Mouse (Mus musculus): ENCODE measurements around the gene Kit. TPM values are rescaled to one million over a fixed set of nuclear protein-coding genes. Genes with fewer than 3 reads are reported as not detected.

The Kit gene
- total RNA-seq, 2 experiments from 2014 or later: 43.9 to 47.4 TPM

DNA sequence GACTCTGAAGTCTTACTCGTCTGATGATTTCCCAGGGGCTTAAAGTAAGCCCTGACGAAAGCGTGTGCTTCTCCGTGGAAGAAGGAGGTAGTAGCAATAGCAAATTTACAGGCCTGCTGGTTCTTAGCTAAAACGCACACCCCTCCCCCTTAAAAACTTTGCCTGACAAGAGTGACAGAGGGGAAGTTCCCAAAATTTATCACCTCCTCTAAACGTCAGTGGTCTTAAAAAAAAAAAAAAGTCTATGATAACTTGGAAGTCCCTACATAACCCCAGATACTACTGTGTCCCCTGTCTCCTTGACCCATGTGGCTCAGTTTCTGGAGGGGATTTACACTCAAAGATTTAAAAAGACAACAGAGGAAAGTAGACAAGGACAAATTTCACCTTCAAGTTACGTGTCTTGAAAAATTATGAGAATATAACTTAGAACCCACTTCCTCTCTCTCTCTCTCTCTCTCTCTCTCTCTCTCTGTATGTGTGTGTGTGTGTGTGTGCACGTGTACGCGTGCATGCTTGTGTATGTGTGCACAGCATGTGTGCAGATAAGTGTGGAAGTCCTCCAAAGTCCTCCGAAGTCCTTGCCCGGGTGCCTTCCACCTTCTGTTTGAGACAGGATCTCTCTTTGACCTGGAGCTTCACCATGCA lies 120.6 kb downstream of the Kit start:
- intact Hi-C loops (cut with DNase I): no loop called here
- DNase-seq (ENCODE audit: extremely low spot score in 1 of 2, low spot score in 2 of 2): no peak

- no peak for DNase-seq (ENCODE audit: extremely low spot score in 1 of 2, low spot score in 2 of 2)
- intact Hi-C loops (cut with DNase I): no loop called here
Measured at GRCm38 (mm10) chr5:75696960-75697359, 122.2 kb downstream of the Kit start.

DNA sequence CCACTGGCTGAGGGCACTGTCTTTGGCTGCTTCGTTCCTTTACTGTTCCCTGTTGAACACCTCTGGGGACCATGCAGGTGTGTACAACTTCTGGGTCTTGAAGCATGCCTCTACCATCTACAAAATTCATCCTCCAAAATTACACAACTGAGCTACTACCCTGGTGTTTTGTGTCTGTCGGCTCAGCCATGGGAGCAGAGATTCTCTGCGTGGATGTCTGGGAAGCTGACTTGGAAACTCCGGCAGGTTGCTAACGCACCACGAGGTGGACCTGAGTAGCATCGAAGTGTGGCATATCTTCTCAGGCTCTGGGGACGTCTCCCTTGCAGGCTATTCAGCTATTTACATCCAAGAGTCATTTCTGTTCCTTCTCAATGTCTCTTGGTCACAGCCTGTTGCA lies 123.8 kb downstream of the Kit start:
- intact Hi-C loops (cut with DNase I): no loop called here
- DNase-seq (ENCODE audit: extremely low spot score in 1 of 2, low spot score in 2 of 2): no peak

- no peak for DNase-seq (ENCODE audit: extremely low spot score in 1 of 2, low spot score in 2 of 2)
- intact Hi-C loops (cut with DNase I): no loop called here
Measured at GRCm38 (mm10) chr5:75699081-75699480, 124.4 kb downstream of the Kit start.

DNA sequence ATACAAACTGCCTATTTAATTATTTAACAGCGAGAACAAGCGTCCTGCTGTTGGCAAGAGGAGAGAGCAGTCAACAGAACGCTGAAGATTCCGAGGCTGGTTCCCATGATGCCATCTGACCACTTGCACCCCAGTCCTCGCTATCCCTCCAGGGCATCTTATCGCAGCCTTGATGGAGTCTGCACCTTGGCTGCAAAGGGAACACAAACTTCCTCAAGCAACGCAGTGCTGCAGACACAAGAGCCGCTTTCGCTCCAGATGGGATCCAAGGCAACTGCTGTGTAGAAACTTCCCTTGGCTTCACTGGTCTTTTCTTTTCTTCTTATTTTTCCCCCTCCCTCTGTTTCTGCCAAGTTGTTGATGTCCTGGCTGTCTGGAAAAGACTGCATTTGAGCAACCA lies 124.8 kb downstream of the Kit start:
- intact Hi-C loops (cut with DNase I): no loop called here
- no peak for DNase-seq (ENCODE audit: extremely low spot score in 1 of 2, low spot score in 2 of 2)

DNA sequence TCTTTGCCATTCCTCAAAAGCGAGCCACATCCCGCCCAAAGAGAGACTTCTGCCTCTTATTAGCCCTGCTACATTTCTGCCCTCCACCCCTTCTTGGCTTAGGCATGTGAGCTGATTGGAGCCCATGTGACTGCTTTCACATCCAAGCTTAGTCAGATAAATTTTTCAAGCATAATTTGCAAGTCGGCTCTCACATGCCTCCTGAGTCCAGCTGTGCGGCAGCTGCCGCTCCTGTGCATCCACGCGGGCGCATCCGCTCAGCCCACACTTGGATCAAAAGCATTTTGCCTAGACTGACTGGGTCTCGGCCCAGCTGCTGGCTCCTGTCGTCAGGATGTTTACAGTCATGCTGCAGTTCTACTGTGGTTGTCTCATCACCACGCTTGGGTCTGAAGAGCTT lies 126.9 kb downstream of the Kit start:
- peak in 1 of 2 experiments; percentile 40 for DNase-seq (ENCODE audit: extremely low spot score in 1 of 2, low spot score in 2 of 2)

GRCm38 (mm10) chr5:75702080-75702479 lies 127.4 kb downstream of the Kit start:
- no peak for DNase-seq (ENCODE audit: extremely low spot score in 1 of 2, low spot score in 2 of 2)
- intact Hi-C loops (cut with DNase I): no loop called here

More for the DNA sequence above, 126.9 kb downstream of the Kit start:
- intact Hi-C loops (cut with DNase I): no loop called here

DNA sequence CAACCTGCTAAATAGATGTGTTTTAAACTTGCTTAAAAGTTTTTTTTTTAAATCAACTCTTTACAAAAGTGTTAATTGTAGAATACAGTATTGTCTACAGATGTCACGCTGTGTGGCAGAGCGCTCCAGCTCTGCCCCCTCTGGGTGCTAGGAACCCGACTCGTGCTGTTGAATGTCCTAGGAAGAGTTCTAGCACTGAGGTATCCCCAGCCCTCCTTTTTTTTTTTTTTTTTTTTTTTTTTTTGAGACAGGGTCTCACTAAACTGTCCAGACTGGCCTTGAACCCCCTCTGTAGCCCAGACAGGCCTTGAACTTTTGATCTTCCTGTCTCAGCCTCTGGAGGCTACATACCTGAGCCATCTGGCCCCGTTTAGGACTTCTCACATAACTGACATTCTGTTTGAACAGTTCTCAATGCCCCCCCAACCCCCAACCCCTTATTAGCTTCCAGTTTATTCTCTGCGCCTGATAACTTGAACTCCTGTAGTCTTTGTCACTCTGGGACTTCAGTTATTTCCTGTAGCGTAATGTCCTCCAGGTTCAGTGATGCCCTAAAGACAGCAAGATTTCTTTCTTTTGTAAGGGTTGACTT lies 130.0 kb downstream of the Kit start:
- no peak for DNase-seq (ENCODE audit: extremely low spot score in 1 of 2, low spot score in 2 of 2)
- intact Hi-C loops (cut with DNase I): no loop called here

- no peak for DNase-seq (ENCODE audit: extremely low spot score in 1 of 2, low spot score in 2 of 2)
- intact Hi-C loops (cut with DNase I): no loop called here
Measured at GRCm38 (mm10) chr5:75705421-75705820, 130.7 kb downstream of the Kit start.
